Mouse (Mus musculus) fibroblast of lung, adult 2 months (primary cell): ENCODE measurements around the gene E4f1.
"Not testable (repeated sequence)": the region's sequence is repeated elsewhere in the genome, so short reads cannot be mapped to it uniquely, and the experiment has no call there.

Experiments
- DNase-seq: peaks from one replicate; pipeline ENCODE4 v3.0.0-alpha.2; 2011; ENCODE audit warnings: low read depth

The E4f1 gene

GRCm38 (mm10) chr17:24455523-24456206 lies 14.4 kb downstream of the E4f1 start:
- not testable (repeated sequence) for DNase-seq

- peak; percentile 99 for DNase-seq
These were observed 15.2 kb downstream of the E4f1 start for GRCm38 (mm10) chr17:24454756-24455522.

DNA sequence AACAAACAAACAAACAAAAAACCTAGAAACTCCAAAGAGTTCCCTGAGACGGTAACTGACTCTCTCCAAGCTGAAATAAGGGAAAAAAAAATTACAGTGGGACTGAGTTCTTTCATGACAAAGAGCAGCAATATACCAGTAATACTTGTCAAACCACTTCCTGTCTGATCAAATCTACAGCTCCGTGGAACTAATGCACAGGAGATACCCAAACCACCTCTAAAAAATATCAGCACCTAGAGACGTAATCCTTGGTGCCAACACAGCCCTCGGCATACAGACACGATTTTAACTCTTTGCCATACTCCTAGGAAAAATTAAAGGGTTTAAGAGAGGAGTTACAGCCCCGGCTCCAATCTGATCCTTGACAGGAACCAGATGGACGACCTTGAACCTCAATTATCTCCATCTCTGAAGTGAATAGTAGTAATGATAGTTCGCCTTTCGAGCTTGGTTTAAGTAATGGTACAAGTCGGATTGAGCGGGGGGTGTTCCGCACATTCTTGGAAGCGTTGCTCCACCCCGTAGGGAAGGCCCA lies 15.8 kb downstream of the E4f1 start:
- DNase-seq = no peak

GRCm38 (mm10) chr17:24453372-24453771 lies 16.7 kb downstream of the E4f1 start:
- no peak for DNase-seq

DNA sequence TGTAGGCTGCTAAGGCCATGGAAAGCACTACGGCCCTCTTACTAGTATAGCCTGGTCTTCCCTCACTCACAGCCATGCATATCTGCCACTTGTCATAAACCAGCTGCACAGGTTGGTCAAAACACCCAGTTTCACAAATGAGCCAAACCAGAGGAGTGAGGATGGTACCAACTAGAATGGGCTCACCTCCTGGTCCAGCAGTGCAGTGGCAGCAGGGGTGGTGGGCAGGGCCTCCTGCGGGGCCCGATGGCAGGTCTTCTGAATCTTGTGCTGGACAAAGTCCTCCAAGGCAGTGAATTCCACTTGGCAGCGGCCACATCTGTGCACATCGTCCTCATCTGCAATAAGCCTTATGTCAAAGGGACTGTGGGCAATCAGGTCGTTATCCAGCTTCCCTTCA lies 18.9 kb downstream of the E4f1 start:
- DNase-seq = no peak

DNA sequence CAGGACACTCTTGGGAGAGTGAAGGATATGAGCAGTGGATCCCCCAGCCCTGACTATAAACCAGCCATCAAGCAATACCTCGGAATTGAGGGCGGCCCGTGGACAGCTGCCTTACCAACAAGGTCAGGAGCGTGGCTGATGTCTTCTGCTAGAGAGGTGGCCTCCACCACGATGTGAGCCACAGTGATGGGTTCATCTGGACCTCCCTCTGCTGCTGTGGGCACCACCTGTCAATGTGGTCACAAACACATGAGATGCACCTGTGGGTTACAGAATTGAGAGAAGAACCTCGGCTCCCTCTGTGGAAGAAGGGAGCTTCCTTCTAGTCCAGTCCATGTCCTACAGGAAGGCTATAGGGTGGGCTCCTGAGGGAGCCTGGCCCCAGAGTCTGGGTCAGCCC lies 20.6 kb downstream of the E4f1 start:
- DNase-seq = no peak

GRCm38 (mm10) chr17:24446590-24446989 lies 23.5 kb downstream of the E4f1 start:
- no peak for DNase-seq

GRCm38 (mm10) chr17:24443409-24443808 lies 26.7 kb downstream of the E4f1 start:
- no peak for DNase-seq

GRCm38 (mm10) chr17:24442632-24443155 lies 27.4 kb downstream of the E4f1 start, which contains the start of gene Dnase1l2:
Dnase1l2 (minus strand) TSS chr17:24443105.
- no peak for DNase-seq

DNA sequence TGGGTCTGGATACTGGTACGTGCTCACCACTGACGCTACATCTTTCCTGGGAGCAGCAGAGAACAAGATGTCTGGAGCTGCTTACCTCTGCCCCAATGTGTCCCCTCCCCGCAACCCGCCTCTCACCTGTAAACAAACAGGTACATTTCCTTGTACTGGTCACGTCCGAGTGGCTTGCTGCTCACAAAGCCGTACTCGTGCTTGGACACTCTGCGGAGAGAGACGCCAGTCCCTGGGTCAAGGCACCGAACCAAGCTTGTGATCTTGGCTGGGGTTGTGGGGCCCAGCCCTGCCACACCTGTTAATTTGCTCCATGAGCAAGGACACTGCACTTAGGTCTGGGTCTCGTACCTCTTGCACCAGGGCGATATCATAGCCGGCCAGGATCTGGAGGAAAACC lies 28.0 kb downstream of the E4f1 start:
- no peak for DNase-seq

GRCm38 (mm10) chr17:24441148-24441547 lies 29.0 kb downstream of the E4f1 start:
- no peak for DNase-seq

DNA sequence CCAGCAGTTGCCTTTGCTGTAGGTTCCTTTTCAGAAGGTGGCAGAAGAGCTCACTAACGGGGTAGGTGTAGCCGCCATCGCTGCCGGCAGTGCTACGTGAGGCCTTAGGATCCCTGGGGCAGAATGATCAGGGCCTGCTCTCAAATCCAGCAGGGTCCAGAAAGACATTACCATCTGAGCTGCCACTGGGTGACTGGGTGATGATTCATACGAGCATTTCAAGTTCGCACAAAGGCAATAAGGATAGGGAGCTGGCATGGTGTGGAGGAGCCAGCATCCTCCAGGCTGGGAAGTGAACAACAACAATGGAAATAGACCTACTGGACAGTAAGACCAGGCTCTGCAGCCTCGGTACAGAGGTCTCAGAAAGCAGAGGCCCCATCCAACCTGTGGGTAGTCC lies 29.7 kb downstream of the E4f1 start:
- DNase-seq = no peak

GRCm38 (mm10) chr17:24437016-24437415 lies 33.1 kb downstream of the E4f1 start:
- no peak for DNase-seq

DNA sequence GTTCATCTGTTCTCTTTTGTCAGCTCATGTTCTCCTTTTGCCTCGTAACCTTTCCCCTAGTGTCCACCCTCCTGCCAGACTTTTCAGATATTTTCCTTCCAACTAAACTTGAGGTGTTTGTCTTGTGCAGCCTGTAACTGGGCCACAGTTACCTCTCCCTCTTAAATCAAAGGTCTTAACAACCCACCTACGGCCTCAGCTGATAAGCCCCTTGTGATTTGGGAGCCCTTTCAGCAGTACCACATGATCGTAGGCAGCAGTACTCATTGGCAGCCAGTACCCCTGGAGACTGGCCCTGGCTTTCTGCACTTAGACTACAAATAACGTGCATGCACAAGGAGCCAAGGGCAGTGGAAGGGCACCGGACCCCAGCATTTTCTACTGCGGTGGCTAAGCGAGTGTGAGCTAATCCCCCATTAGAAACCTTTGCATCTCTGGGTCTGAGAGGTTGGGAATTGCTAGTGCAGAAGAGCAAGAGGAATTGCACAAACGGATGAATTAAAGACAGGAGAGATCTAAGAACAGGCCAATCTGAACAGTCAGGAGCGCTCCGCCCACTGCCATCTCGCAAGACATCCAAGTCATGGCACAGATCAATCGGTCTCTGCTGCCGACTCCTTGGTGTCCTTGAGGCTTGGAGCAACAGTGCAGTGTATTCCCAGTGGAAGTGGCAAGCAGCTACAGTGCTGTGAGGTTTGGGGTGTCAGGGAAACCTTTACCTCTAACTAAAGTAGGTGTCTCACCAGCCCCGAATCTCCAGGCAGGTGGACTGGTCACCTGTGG lies 40.7 kb downstream of the E4f1 start:
- DNase-seq = no peak

DNA sequence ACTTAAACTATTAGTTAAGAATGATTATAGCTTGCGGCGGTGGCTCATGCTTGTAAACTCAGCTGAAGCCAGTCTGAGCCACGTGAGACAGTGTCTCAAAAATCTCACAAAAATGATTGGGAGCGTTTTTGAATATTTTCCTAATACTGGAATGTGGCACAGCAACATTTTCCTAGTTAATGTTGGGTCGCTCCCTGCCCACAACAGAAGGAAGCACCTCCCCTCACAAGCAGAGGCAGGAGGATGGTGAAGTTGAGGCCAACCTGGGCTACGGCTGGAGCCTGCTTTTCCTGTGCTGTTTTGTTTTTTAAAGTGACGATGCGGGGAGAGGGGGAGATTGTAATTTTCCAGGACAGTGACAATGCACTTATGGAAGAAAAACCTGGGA lies 42.9 kb downstream of the E4f1 start:
- DNase-seq = peak; percentile 10

DNA sequence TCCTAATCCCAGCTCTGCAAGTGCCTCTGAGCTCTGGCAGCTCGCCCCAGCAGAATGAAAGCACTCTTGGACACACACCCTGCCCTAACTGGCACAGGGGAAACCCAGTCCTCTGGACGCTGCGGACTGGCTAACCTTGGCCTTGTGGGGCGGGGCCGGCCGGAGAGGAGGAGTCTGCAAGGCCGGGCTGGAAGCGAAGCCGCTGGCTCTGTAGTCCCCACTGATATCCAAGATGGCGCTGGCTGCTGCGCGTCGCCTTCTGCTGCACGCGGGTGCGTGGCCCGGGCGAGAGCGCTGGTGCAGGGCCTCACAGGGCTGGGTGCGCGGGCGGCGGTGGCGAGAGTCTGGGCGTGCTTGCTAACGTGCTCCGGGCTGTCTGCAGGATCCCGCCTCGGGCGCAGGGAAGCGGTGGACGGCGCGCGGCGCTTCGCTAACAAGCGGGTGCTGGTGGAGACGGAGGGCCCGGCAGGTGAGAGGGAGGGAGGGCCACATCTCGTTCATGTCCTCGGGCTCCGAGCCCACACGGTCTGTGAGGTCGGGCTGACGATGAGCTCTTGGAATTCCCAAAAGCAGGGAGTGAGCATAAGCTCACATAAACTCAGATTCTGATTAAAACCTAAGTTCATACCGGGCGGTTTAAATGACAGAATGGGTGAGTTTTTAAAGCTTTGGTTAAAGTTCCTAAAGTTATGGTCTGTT lies 43.5 kb downstream of the E4f1 start, which contains the start of gene Eci1:
Eci1 (plus strand) TSS at position 171 of the 699 bp plus-strand sequence.
- DNase-seq = peak; percentile 92

DNA sequence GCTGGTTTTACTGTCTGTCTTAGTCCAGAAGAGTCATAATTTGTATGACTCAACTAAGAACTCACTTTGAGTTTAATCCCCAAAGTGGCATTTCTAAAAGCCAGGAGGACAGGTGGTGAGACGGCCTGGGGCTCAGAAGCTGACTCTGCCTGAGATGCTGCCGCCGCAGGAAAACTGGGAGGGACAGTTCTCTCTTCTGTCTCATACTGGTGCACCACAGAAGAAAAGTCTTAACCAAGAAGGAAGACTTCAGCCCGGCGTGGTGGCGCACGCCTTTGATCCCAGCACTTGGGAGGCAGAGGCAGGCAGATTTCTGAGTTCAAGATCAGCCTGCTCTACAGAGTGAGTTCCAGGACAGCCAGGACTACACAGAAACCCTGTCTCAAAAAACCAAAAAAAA lies 44.2 kb downstream of the E4f1 start:
- DNase-seq = no peak

DNA sequence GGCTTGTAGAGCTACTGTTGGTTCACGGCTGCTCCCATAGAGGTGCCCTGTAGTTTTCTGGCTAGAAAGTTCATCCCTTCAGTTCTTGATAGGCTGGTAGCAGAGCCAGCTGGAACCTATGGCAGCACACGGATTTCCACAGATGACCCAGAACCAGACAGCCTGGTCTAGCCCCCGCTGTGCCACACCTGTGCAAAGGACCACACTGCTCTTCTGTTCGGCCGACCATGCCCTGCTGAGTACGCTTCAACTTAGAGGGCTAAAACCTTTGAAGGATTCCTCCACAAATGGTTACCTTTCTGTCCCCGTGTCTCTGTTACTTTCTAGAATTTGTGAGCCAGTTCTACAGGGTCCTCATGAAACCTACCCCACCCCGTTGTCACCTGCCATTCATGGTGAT lies 44.8 kb downstream of the E4f1 start:
- not testable (repeated sequence) for DNase-seq

- DNase-seq = no peak
These were observed 45.6 kb downstream of the E4f1 start for GRCm38 (mm10) chr17:24424489-24424888.

DNA sequence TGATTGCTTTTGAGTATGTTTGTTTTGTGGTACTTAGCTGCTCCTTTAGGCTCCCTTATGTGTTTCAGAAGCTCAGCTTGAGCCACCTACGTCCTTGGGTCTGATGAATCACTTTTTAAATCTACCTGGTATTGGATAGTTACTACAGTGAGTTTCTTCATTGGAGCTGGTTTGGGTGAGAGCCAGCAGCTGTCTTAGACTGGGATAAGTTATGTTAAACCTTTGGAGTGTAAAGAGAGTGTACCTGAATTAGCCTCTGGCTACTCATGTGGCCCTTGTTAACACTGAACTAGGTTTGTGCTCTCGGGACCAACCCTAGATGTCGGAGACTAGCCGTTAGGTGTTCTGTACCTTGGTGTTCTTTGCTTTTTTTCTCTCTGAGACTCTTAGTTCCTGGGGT lies 47.0 kb downstream of the E4f1 start:
- DNase-seq = no peak

DNA sequence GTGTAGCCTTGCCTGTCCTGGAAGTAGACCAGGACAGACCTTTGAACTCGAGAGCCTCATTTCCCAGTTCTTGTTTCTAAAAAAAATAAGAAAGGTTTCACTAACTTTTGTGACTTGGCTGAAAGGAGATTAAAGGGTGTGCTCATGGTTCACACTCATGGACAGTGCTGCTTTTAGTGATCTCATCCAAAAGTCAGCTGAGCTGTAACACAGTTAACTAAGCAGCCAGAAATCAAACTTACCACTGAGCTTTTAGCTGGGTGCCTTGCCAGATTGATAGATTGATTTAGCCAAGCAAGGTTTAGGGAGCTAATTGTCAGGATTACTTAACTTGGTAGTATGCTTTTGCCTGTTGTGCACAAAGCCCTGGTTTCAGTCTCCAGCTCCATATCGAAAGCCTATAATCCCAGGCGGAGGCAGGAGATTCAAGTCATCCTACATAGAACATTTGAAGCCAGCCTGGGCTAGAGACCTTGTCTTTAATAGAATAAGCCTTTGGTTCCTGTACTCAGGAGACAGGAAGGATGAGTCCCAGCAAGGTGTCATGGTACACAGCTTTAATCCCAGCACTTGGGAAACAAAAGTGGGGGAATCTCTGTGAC lies 54.0 kb downstream of the E4f1 start:
- no peak for DNase-seq
